Mouse (Mus musculus) Patski (cell line): Measurements from ENCODE around the gene Pde10a. TPM values are rescaled to one million over a fixed set of nuclear protein-coding genes. Genes with fewer than 3 reads are reported as not detected.
A peak's percentile ranks its signal among the peaks of the same experiment; 100 is the strongest.

Experiments used
- ATAC-seq: fragments of 100-300 bp; one replicate; pipeline ENCODE4 v1.8.0; 2021
- CTCF ChIA-PET: fragments of 350-600 bp; sonication (Branson Sonifier 250); formaldehyde crosslinking; loops from one replicate; lab custom pipeline; 2022; ENCODE audit warnings: inconsistent platforms; lab: Charles Lee
- POLR2A ChIA-PET: fragments of 350-600 bp; sonication (Branson Sonifier 250); formaldehyde crosslinking; loops from one replicate; lab custom pipeline; 2022; ENCODE audit warnings: antibody characterized with exemption, inconsistent platforms; lab: Charles Lee
- DNase-seq: peaks from one replicate; pipeline ENCODE4 v3.0.0-alpha.2; 2011; ENCODE audit warnings: low read depth, low spot score
- H3K27me3 ChIP-seq: fragments of 371-371 bp; one replicate; pipeline ENCODE4 v1.5.1; 2021
- CTCF ChIP-seq: fragments of 100-300 bp; IDR thresholded peaks from one replicate; pipeline ENCODE4 v1.5.1; 2021
- in situ Hi-C: fragments of 300-500 bp; cut with MboI; formaldehyde crosslinking; loops from 3 replicates; pipeline ENCODE4 v1.11.1; 2018; ENCODE audit warnings: low pct_unique_long_range_greater_than_20kb, mixed read lengths
- polyA plus RNA-seq: library from polyadenylated mRNA; unstranded; gene quantifications from one replicate; pipeline ENCODE4 v1.2.3, GENCODE M21; 2021

Gene Pde10a
- polyA plus RNA-seq, 1 experiment from 2014 or later = 7.7 TPM

GRCm38 (mm10) chr17:8985714-8986113 lies 460.5 kb downstream of the Pde10a start:
- POLR2A ChIA-PET = interaction anchor here (0.7 to 1.1 kb wide), 3 partner anchors 10 to 20 kb away, joined by 3 to 4 read pairs (median 4); no protein-coding TSS in a partner anchor
- DNase-seq = no peak
- in situ Hi-C loops = loop anchor here (5.0 to 10.0 kb wide), 3 partner anchors 43 to 118 kb away; no protein-coding TSS in a partner anchor
- CTCF ChIA-PET = interaction anchor here (0.7 to 44.5 kb wide), 23 partner anchors 12 to 134 kb away, joined by 3 to 786 read pairs (median 5); partner anchors contain the start of gene 1700010I14Rik
- no peak for TF ChIP-seq CTCF
- H3K27me3 ChIP-seq = peaks cover 7% of the 10 kb centered on the region
- no peak for ATAC-seq

- H3K27me3 ChIP-seq = peaks cover 7% of the 10 kb centered on the region
- POLR2A ChIA-PET = interaction anchor here (1.1 kb wide), 1 partner anchor 62 kb away, joined by 5 read pairs; no protein-coding TSS in a partner anchor
- ATAC-seq (no peak), DNase-seq (no peak)
- in situ Hi-C loops = loop anchor here (5.0 to 10.0 kb wide), 3 partner anchors 44 to 119 kb away; no protein-coding TSS in a partner anchor
- CTCF ChIA-PET = interaction anchor here (0.7 to 44.5 kb wide), 17 partner anchors 13 to 135 kb away, joined by 3 to 786 read pairs (median 5); partner anchors contain the start of gene 1700010I14Rik
- TF ChIP-seq CTCF = no peak
Measured at GRCm38 (mm10) chr17:8986551-8986950, 461.4 kb downstream of the Pde10a start.

GRCm38 (mm10) chr17:8987369-8987768 lies 462.2 kb downstream of the Pde10a start:
- no peak for DNase-seq
- ChIA-PET CTCF (interaction anchor here (0.9 to 44.5 kb wide), 8 partner anchors 12 to 135 kb away, joined by 3 to 786 read pairs (median 14); partner anchors contain the start of gene 1700010I14Rik), POLR2A (interaction anchor here (1.1 kb wide), 1 partner anchor 63 kb away, joined by 5 read pairs; no protein-coding TSS in a partner anchor)
- peaks cover 7% of the 10 kb centered on the region for H3K27me3 ChIP-seq
- in situ Hi-C loops = loop anchor here (5.0 to 10.0 kb wide), 3 partner anchors 45 to 120 kb away; no protein-coding TSS in a partner anchor
- no peak for TF ChIP-seq CTCF
- ATAC-seq = no peak

- in situ Hi-C loops = loop anchor here (5.0 to 10.0 kb wide), 3 partner anchors 46 to 121 kb away; no protein-coding TSS in a partner anchor
- ChIA-PET POLR2A (interaction anchor here (0.6 to 1.9 kb wide), 8 partner anchors 10 to 126 kb away, joined by 3 to 7 read pairs (median 4); no protein-coding TSS in a partner anchor), CTCF (interaction anchor here (0.9 to 24.0 kb wide), 19 partner anchors 9 to 153 kb away, joined by 3 to 786 read pairs (median 11); no protein-coding TSS in a partner anchor)
- ATAC-seq (peak; percentile 26), DNase-seq (peak; percentile 79)
- no peak for TF ChIP-seq CTCF
- peaks cover 7% of the 10 kb centered on the region for H3K27me3 ChIP-seq
Measured at GRCm38 (mm10) chr17:8988119-8988807, 463.1 kb downstream of the Pde10a start, which contains the start of gene 1700010I14Rik. Gene 1700010I14Rik, plus strand, starts transcription at chr17:8988333.

GRCm38 (mm10) chr17:8991160-8991559 lies 466.0 kb downstream of the Pde10a start:
- ChIA-PET CTCF (interaction anchor here (0.9 to 24.0 kb wide), 25 partner anchors 17 to 377 kb away, joined by 3 to 786 read pairs (median 8); no protein-coding TSS in a partner anchor), POLR2A (interaction anchor here (0.6 to 1.6 kb wide), 4 partner anchors 14 to 132 kb away, joined by 3 to 5 read pairs (median 3); no protein-coding TSS in a partner anchor)
- peak; percentile 52 for ATAC-seq
- TF ChIP-seq CTCF = no peak
- DNase-seq = peak; percentile 68
- H3K27me3 ChIP-seq = peaks cover 2% of the 10 kb centered on the region
- in situ Hi-C loops = no loop called here

- no peak for DNase-seq
- no peak for TF ChIP-seq CTCF
- no peak for ATAC-seq
- ChIA-PET CTCF (interaction anchor here (1.6 to 24.0 kb wide), 6 partner anchors 12 to 153 kb away, joined by 3 to 786 read pairs (median 98); no protein-coding TSS in a partner anchor), POLR2A (interaction anchor here (0.9 kb wide), 1 partner anchor 91 kb away, joined by 4 read pairs; no protein-coding TSS in a partner anchor)
- in situ Hi-C loops = no loop called here
- no peaks in the 10 kb centered on the region for H3K27me3 ChIP-seq
Measured at GRCm38 (mm10) chr17:8995344-8995743, 470.2 kb downstream of the Pde10a start.

GRCm38 (mm10) chr17:9002438-9002837 lies 477.3 kb downstream of the Pde10a start:
- CTCF ChIA-PET = interaction anchor here (1.0 to 24.0 kb wide), 9 partner anchors 9 to 164 kb away, joined by 3 to 786 read pairs (median 4); partner anchors contain the start of gene 1700010I14Rik
- POLR2A ChIA-PET = no interaction called here
- DNase-seq = no peak
- no peak for TF ChIP-seq CTCF
- ATAC-seq = no peak
- in situ Hi-C loops = no loop called here
- H3K27me3 ChIP-seq = no peaks in the 10 kb centered on the region

GRCm38 (mm10) chr17:9004516-9004915 lies 479.3 kb downstream of the Pde10a start:
- in situ Hi-C loops = no loop called here
- DNase-seq (no peak), ATAC-seq (no peak)
- CTCF ChIA-PET = interaction anchor here (1.3 to 24.0 kb wide), 5 partner anchors 10 to 163 kb away, joined by 4 to 786 read pairs (median 12); partner anchors contain the start of gene 1700010I14Rik
- no peaks in the 10 kb centered on the region for H3K27me3 ChIP-seq
- POLR2A ChIA-PET = interaction anchor here (0.6 to 1.3 kb wide), 7 partner anchors 29 to 218 kb away, joined by 3 to 8 read pairs (median 3); no protein-coding TSS in a partner anchor
- no peak for TF ChIP-seq CTCF

- no peak for DNase-seq
- in situ Hi-C loops = no loop called here
- ATAC-seq = no peak
- TF ChIP-seq CTCF = no peak
- H3K27me3 ChIP-seq = peaks cover 8% of the 10 kb centered on the region
- POLR2A ChIA-PET = no interaction called here
- CTCF ChIA-PET = interaction anchor here (2.0 kb wide), 1 partner anchor 9 kb away, joined by 4 read pairs; no protein-coding TSS in a partner anchor
Measured at GRCm38 (mm10) chr17:9023198-9023942, 498.2 kb downstream of the Pde10a start.
